Mouse (Mus musculus): ENCODE data around the gene Ajuba.

The Ajuba gene

GRCm38 (mm10) chr14:54592319-54592934 is 15.1 kb upstream of the Ajuba start:
- no peak for DNase-seq (ENCODE audit: low spot score)

- no peak for DNase-seq (ENCODE audit: low spot score)
These were observed 13.7 kb upstream of the Ajuba start for GRCm38 (mm10) chr14:54591056-54591455.

GRCm38 (mm10) chr14:54583681-54584338 is 6.5 kb upstream of the Ajuba start:
- DNase-seq (ENCODE audit: low spot score), result peak; percentile 53

- no peak for DNase-seq (ENCODE audit: low spot score)
These were observed 5.2 kb upstream of the Ajuba start for GRCm38 (mm10) chr14:54582536-54582935.

GRCm38 (mm10) chr14:54579638-54580037 is 2.3 kb upstream of the Ajuba start:
- DNase-seq (ENCODE audit: low spot score), result no peak

GRCm38 (mm10) chr14:54578063-54578462 is 705 bp upstream of the Ajuba start:
- peak; percentile 58 for DNase-seq (ENCODE audit: low spot score)

- peak; percentile 8 for DNase-seq (ENCODE audit: low spot score)
These were observed 893 bp downstream of the Ajuba start for GRCm38 (mm10) chr14:54576241-54577088.

GRCm38 (mm10) chr14:54575631-54576030 is 1.7 kb downstream of the Ajuba start:
- DNase-seq (ENCODE audit: low spot score), result no peak

- DNase-seq (ENCODE audit: low spot score), result no peak
These were observed 2.3 kb downstream of the Ajuba start for GRCm38 (mm10) chr14:54575031-54575430.

GRCm38 (mm10) chr14:54574253-54574652 is 3.1 kb downstream of the Ajuba start:
- DNase-seq (ENCODE audit: low spot score), result no peak

- no peak for DNase-seq (ENCODE audit: low spot score)
These were observed 4.3 kb downstream of the Ajuba start for GRCm38 (mm10) chr14:54572790-54573736.

GRCm38 (mm10) chr14:54572122-54572521 is 5.2 kb downstream of the Ajuba start:
- no peak for DNase-seq (ENCODE audit: low spot score)

- DNase-seq (ENCODE audit: low spot score), result no peak
These were observed 7.6 kb downstream of the Ajuba start for GRCm38 (mm10) chr14:54569451-54570392.

- peak; percentile 39 for DNase-seq (ENCODE audit: low spot score)
These were observed 8.5 kb downstream of the Ajuba start for GRCm38 (mm10) chr14:54568694-54569414.

GRCm38 (mm10) chr14:54560527-54561242 is 16.7 kb downstream of the Ajuba start:
- DNase-seq (ENCODE audit: low spot score), result no peak

GRCm38 (mm10) chr14:54557330-54557729 is 20.0 kb downstream of the Ajuba start:
- DNase-seq (ENCODE audit: low spot score), result no peak

- peak; percentile 82 for DNase-seq (ENCODE audit: low spot score)
These were observed 23.2 kb downstream of the Ajuba start, which contains the start of gene Haus4 for GRCm38 (mm10) chr14:54553975-54554769. TSS of gene Haus4 (minus strand) at chr14:54554616.

GRCm38 (mm10) chr14:54553454-54553974 is 23.8 kb downstream of the Ajuba start:
- DNase-seq (ENCODE audit: low spot score), result no peak

Measured in T-cell, adult 2 months (primary cell).